ENCODE assay signal across 28 mouse cellular contexts in the genomic region with DNA sequence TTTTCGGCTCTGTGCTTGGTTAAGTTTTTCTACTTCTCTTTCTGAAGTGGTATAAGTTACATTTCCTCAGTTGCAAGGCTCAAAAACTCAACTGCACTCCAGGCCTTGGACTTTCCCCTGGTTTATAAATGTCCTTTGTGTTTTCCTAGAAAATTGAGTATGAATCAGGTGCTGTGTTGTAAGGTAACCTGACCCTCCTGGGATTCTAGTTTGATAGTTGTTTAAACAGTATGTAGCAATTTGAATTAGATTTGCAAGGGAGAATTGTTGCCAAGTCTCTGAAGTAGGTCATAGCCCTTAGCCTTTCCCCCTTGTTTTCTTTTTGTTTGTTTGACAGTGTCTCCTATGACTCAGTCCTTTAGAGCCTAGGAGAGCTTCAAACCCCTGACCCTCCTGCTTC. TPM values are rescaled to one million over a fixed set of nuclear protein-coding genes. Genes with fewer than 3 reads are reported as not detected.
DNase-seq lines count a peak whose midpoint lies in the region; ATAC-seq and TF ChIP-seq lines count a peak whose summit lies in the region.
"Had no signal": no experiment of that assay in that cellular context is flagged by ENCODE, and none has a peak within 500 bp of the region (broad histone marks: within the 10 kb centered on the region; RNA-seq: fewer than 3 reads in every experiment).

No protein-coding gene starts in this region.

- H3K36me3 ChIP-seq in embryonic facial prominence, embryonic 14.5 days (ENCODE audit: control insufficient read depth, insufficient read depth, low read length), result peaks cover 43% of the 10 kb centered on the region
- peaks cover 61% of the 10 kb centered on the region for H3K36me3 ChIP-seq in embryonic facial prominence, embryonic 10.5 days (replicated peaks)
- peaks cover 8% of the 10 kb centered on the region for H3K36me3 ChIP-seq in liver, postnatal 0 days (replicated peaks; ENCODE audit: insufficient read depth, low read length)
- H3K36me3 ChIP-seq in liver, embryonic 12.5 days, result peaks cover 15% of the 10 kb centered on the region

- H3K27ac ChIP-seq in embryonic facial prominence, embryonic 14.5 days (replicated peaks; ENCODE audit: low read depth, low read length), result 0 out of 2 replicates have a peak overlapping the region, but pooled peaks have one; percentile 3
- H3K27ac ChIP-seq in embryonic facial prominence, embryonic 10.5 days (replicated peaks), result no peak overlapping the region
- H3K27ac ChIP-seq in liver, postnatal 0 days (ENCODE audit: low read depth), result peak overlapping the region; percentile 82
- no peak overlapping the region for H3K27ac ChIP-seq in liver, embryonic 12.5 days
- H3K27ac ChIP-seq: heart, adult 2 months; hindbrain, embryonic 13.5 days; limb, embryonic 10.5 days; limb, embryonic 15.5 days; midbrain, embryonic 12.5 days; neural tube, embryonic 12.5 days had no signal

- no peaks in the 10 kb centered on the region for H3K4me1 ChIP-seq in embryonic facial prominence, embryonic 14.5 days (ENCODE audit: control insufficient read depth, insufficient read depth, low read length)
- no peaks in the 10 kb centered on the region for H3K4me1 ChIP-seq in embryonic facial prominence, embryonic 10.5 days
- no peaks in the 10 kb centered on the region for H3K4me1 ChIP-seq in liver, postnatal 0 days (ENCODE audit: insufficient read depth)
- H3K4me1 ChIP-seq in liver, embryonic 12.5 days, result no peaks in the 10 kb centered on the region
- H3K4me1 ChIP-seq: heart, embryonic 12.5 days; hindbrain, embryonic 13.5 days; limb, embryonic 10.5 days; limb, embryonic 15.5 days; megakaryocyte, embryonic 14.5 days; midbrain, embryonic 12.5 days; neural tube, embryonic 12.5 days had no signal

- H3K4me3 ChIP-seq in embryonic facial prominence, embryonic 14.5 days (ENCODE audit: low read depth, low read length), result no peak overlapping the region
- no peak overlapping the region for H3K4me3 ChIP-seq in embryonic facial prominence, embryonic 10.5 days
- no peak overlapping the region for H3K4me3 ChIP-seq in liver, postnatal 0 days (ENCODE audit: low read depth, low read length)
- H3K4me3 ChIP-seq in liver, embryonic 12.5 days, result no peak overlapping the region
- H3K4me3 ChIP-seq: heart, adult 2 months; heart, embryonic 12.5 days; hindbrain, embryonic 13.5 days; limb, embryonic 10.5 days; limb, embryonic 15.5 days; megakaryocyte, embryonic 14.5 days; midbrain, embryonic 12.5 days; myocyte; neural tube, embryonic 12.5 days had no signal

- ATAC-seq in embryonic facial prominence, embryonic 14.5 days (ENCODE audit: low read depth), result no peak
- ATAC-seq in liver, postnatal 0 days, result peak; percentile 94
- no peak for ATAC-seq in liver, embryonic 12.5 days
- ATAC-seq: forebrain, embryonic 14.5 days; intestine, embryonic 16.5 days had no signal

- no peak for TF ChIP-seq CTCF in liver, postnatal 0 days (IDR thresholded peaks at IDR 0.05; ENCODE audit: low read depth)

- no peak overlapping the region for H3K4me2 ChIP-seq in embryonic facial prominence, embryonic 14.5 days (ENCODE audit: low read depth, low read length)
- no peak overlapping the region for H3K4me2 ChIP-seq in liver, postnatal 0 days (ENCODE audit: low read depth, low read length)
- no peak overlapping the region for H3K4me2 ChIP-seq in liver, embryonic 12.5 days
- H3K4me2 ChIP-seq: heart, embryonic 12.5 days; hindbrain, embryonic 13.5 days; limb, embryonic 15.5 days; lung, embryonic 14.5 days; midbrain, embryonic 12.5 days; neural tube, embryonic 12.5 days had no signal

- H3K9me3 ChIP-seq in embryonic facial prominence, embryonic 14.5 days (ENCODE audit: control insufficient read depth, low read length), result peaks cover 10% of the 10 kb centered on the region
- peaks cover 9% of the 10 kb centered on the region; the same call in 1 of the 2 replicates for H3K9me3 ChIP-seq in embryonic facial prominence, embryonic 10.5 days
- H3K9me3 ChIP-seq in liver, postnatal 0 days (ENCODE audit: low read length), result no peaks in the 10 kb centered on the region
- H3K9me3 ChIP-seq in liver, embryonic 12.5 days (replicated peaks), result no peaks in the 10 kb centered on the region
- H3K9me3 ChIP-seq: hindbrain, embryonic 13.5 days; limb, embryonic 10.5 days; limb, embryonic 15.5 days; neural tube, embryonic 12.5 days had no signal

- no peaks in the 10 kb centered on the region for H3K27me3 ChIP-seq in embryonic facial prominence, embryonic 14.5 days (replicated peaks; ENCODE audit: control insufficient read depth, insufficient read depth, low read length)
- H3K27me3 ChIP-seq in embryonic facial prominence, embryonic 10.5 days (replicated peaks; ENCODE audit: low read depth, poor library complexity, severe bottlenecking), result no peaks in the 10 kb centered on the region
- no peaks in the 10 kb centered on the region for H3K27me3 ChIP-seq in liver, postnatal 0 days (ENCODE audit: insufficient read depth, low read length)
- H3K27me3 ChIP-seq in liver, embryonic 12.5 days (replicated peaks), result no peaks in the 10 kb centered on the region
- H3K27me3 ChIP-seq: heart, embryonic 12.5 days; hindbrain, embryonic 13.5 days; limb, embryonic 15.5 days; megakaryocyte, embryonic 14.5 days; midbrain, embryonic 12.5 days; neural tube, embryonic 12.5 days had no signal

- 67% methylated on average over 1 of the region's 1 CpGs for WGBS in embryonic facial prominence, embryonic 14.5 days
- WGBS in embryonic facial prominence, embryonic 10.5 days, result 86% methylated on average over 1 of the region's 1 CpGs
- WGBS in liver, postnatal 0 days (ENCODE audit: insufficient replicate concordance), result 79% methylated on average over 1 of the region's 1 CpGs
- 93% methylated on average over 1 of the region's 1 CpGs for WGBS in liver, embryonic 12.5 days (ENCODE audit: insufficient replicate concordance)
- 30% methylated on average over 1 of the region's 1 CpGs for WGBS in large intestine, adult 2 months

- H3K9ac ChIP-seq in embryonic facial prominence, embryonic 14.5 days (ENCODE audit: low read depth, low read length), result no peak overlapping the region
- H3K9ac ChIP-seq in liver, postnatal 0 days (replicated peaks), result no peak overlapping the region
- no peak overlapping the region for H3K9ac ChIP-seq in liver, embryonic 12.5 days
- H3K9ac ChIP-seq: heart, embryonic 12.5 days; hindbrain, embryonic 13.5 days; limb, embryonic 15.5 days; lung, embryonic 14.5 days; midbrain, embryonic 12.5 days; neural tube, embryonic 12.5 days had no signal

- TF ChIP-seq EP300 in liver, postnatal 0 days (IDR thresholded peaks at IDR 0.05; ENCODE audit: low read depth), result peak; percentile 71

- peak; percentile 30 for DNase-seq in embryonic facial prominence, embryonic 14.5 days (ENCODE audit: low spot score)
- DNase-seq in embryonic facial prominence, embryonic 10.5 days (ENCODE audit: low spot score), result no peak
- no peak for DNase-seq in liver, postnatal 0 days
- peak; percentile 10 for DNase-seq in Muller cell, postnatal 12 days (ENCODE audit: inconsistent ontology term)
- peak; percentile 13 for DNase-seq in large intestine, adult 2 months (ENCODE audit: low read depth, low spot score)
- DNase-seq in right cerebral cortex, postnatal 25 days, result no peak
- DNase-seq: cerebellum, adult 2 months; cerebellum, postnatal 14 days; gastrocnemius, postnatal 36 days; heart, adult 2 months; heart, postnatal 4 days; kidney, postnatal 14 days; layer of hippocampus, postnatal 36 days; lung, embryonic 14.5 days; right cerebral cortex, adult 18-20 months; right cerebral cortex, postnatal 4 days; thymus, postnatal 4 days had no signal

RNA-seq across cellular contexts. Expression of a gene that starts 22.9 kb away (rescaled TPM):
- polyA plus RNA-seq in embryonic facial prominence, embryonic 14.5 days (2014; fragmentation: Nextera tagmentation; extraction: Ambion mirVana), result 32.9 and 33.7 TPM in 2 replicates
- polyA plus RNA-seq in embryonic facial prominence, embryonic 10.5 days (2016; fragmentation: Nextera tagmentation; extraction: Ambion mirVana), result 21.6 and 22.1 TPM in 2 replicates
- polyA plus RNA-seq in liver, postnatal 0 days (2015; fragmentation: Nextera tagmentation; extraction: Ambion mirVana), result 4.9 and 5.0 TPM in 2 replicates
- 7.4 and 8.0 TPM in 2 replicates for polyA plus RNA-seq in liver, embryonic 12.5 days (2016; fragmentation: Nextera tagmentation; extraction: Ambion mirVana)
- 12.0 and 14.2 TPM in 2 replicates for polyA plus RNA-seq in large intestine, adult 2 months (2012; rRNA removed)

RNA-seq across cellular contexts. Expression of a gene that starts 54.2 kb away (rescaled TPM):
- polyA plus RNA-seq in embryonic facial prominence, embryonic 14.5 days (2014; fragmentation: Nextera tagmentation; extraction: Ambion mirVana), result 32.4 and 38.6 TPM in 2 replicates
- polyA plus RNA-seq in embryonic facial prominence, embryonic 10.5 days (2016; fragmentation: Nextera tagmentation; extraction: Ambion mirVana), result 62.7 and 62.9 TPM in 2 replicates
- 6.1 and 6.6 TPM in 2 replicates for polyA plus RNA-seq in liver, postnatal 0 days (2015; fragmentation: Nextera tagmentation; extraction: Ambion mirVana)
- 20.2 and 20.5 TPM in 2 replicates for polyA plus RNA-seq in liver, embryonic 12.5 days (2016; fragmentation: Nextera tagmentation; extraction: Ambion mirVana)
- polyA plus RNA-seq in large intestine, adult 2 months (2012; rRNA removed), result 25.4 and 48.5 TPM in 2 replicates

Comparison
In these comparisons a context has a peak if more than half of its experiments do, and no peak if none do; other contexts are left out.
1. DNase-seq: peak in embryonic facial prominence, embryonic 14.5 days (single experiment), Muller cell, postnatal 12 days (single experiment) and large intestine, adult 2 months (single experiment); none in embryonic facial prominence, embryonic 10.5 days (single experiment), liver, postnatal 0 days (single experiment) and right cerebral cortex, postnatal 25 days (single experiment).
2. H3K27ac ChIP-seq: peak in embryonic facial prominence, embryonic 14.5 days (single experiment) and liver, postnatal 0 days (single experiment); none in embryonic facial prominence, embryonic 10.5 days (single experiment) and liver, embryonic 12.5 days (single experiment).